Mouse (Mus musculus) brain, embryonic 14.5 days (tissue): ENCODE results near the gene Tbc1d20.

Experiments used
- CTCF ChIP-seq: fragments of 200-500 bp; IDR thresholded peaks from 2 replicates; pipeline ENCODE4 v1.5.1; 2012; ENCODE audit warnings: inconsistent platforms, mild to moderate bottlenecking, moderate library complexity, borderline replicate concordance; ENCODE audit not compliant: insufficient read depth, insufficient read length; ENCODE audit errors: extremely low read depth
- POLR2A ChIP-seq: fragments of 200-500 bp; IDR thresholded peaks from 2 replicates; pipeline ENCODE4 v1.6.1; 2012; ENCODE audit warnings: mild to moderate bottlenecking, inconsistent platforms, borderline replicate concordance; ENCODE audit not compliant: poor library complexity, insufficient read depth, insufficient read length, severe bottlenecking; ENCODE audit errors: extremely low read depth

GRCm38 (mm10) chr2:152332101-152332825 lies 38.6 kb downstream of the Tbc1d20 start, which contains the start of gene Rbck1:
- TF ChIP-seq CTCF (no peak), POLR2A (peak; percentile 75; the same call in 1 of the 2 replicates)
